Mouse (Mus musculus): Measurements from ENCODE around the gene Sytl1. TPM values are rescaled to one million over a fixed set of nuclear protein-coding genes. Genes with fewer than 3 reads are reported as not detected.

Gene Sytl1
- total RNA-seq, 1 experiment = 2.0 TPM

GRCm38 (mm10) chr4:133265297-133265696 is 2.4 kb upstream of the Sytl1 start:
- no peak overlapping the region for H3K4me3 ChIP-seq (ENCODE audit: insufficient read depth in 1 of 2, low read depth in 1 of 2, low read length in 2 of 2, poor library complexity in 1 of 2, severe bottlenecking in 1 of 2)
- H3K4me1 ChIP-seq (ENCODE audit: control insufficient read depth in 2 of 2, insufficient read depth in 2 of 2, low read length in 2 of 2, poor library complexity in 1 of 2) = peaks cover 0 to 8% of the 10 kb centered on the region in 2 experiments; a peak in 1 of 4 replicates
- H3K27ac ChIP-seq (ENCODE audit: insufficient read depth, low read depth, low read length, poor library complexity, severe bottlenecking) = no peak overlapping the region
- H3K9me3 ChIP-seq (ENCODE audit: control insufficient read depth, insufficient read depth, low read depth, low read length) = no peaks in the 10 kb centered on the region
- no peak overlapping the region for H3K9ac ChIP-seq (ENCODE audit: insufficient read depth, low read depth, low read length, poor library complexity, severe bottlenecking)
- in situ Hi-C loops (cut with MboI; ENCODE audit: low sequenced_read_pairs in 2 of 2, unreplicated experiment in 2 of 2) = no loop called here
- TF ChIP-seq MAFK (IDR thresholded peaks at IDR 0.05; ENCODE audit: insufficient read depth, low read depth, low read length) = no peak
- no peak for TF ChIP-seq ZNF384 (IDR thresholded peaks at IDR 0.05; ENCODE audit: low read depth, low read length)
- no peak for TF ChIP-seq HCFC1 (IDR thresholded peaks at IDR 0.05; ENCODE audit: borderline replicate concordance, insufficient read depth, low read length)
- no peak for TF ChIP-seq CHD2 (IDR thresholded peaks at IDR 0.05; ENCODE audit: low read depth, low read length)
- TF ChIP-seq ZC3H11A (IDR thresholded peaks at IDR 0.05; ENCODE audit: borderline replicate concordance, low read depth, low read length) = no peak
- DNase-seq (ENCODE audit: low read depth, low spot score) = no peak
- peaks cover 38% of the 10 kb centered on the region for H3K36me3 ChIP-seq (ENCODE audit: control insufficient read depth, insufficient read depth, low read length, poor library complexity, severe bottlenecking)

GRCm38 (mm10) chr4:133264559-133264958 is 1.6 kb upstream of the Sytl1 start:
- no peak overlapping the region for H3K4me3 ChIP-seq (ENCODE audit: insufficient read depth in 1 of 2, low read depth in 1 of 2, low read length in 2 of 2, poor library complexity in 1 of 2, severe bottlenecking in 1 of 2)
- H3K36me3 ChIP-seq (ENCODE audit: control insufficient read depth, insufficient read depth, low read length, poor library complexity, severe bottlenecking) = peaks cover 37% of the 10 kb centered on the region
- in situ Hi-C loops (cut with MboI; ENCODE audit: low sequenced_read_pairs in 2 of 2, unreplicated experiment in 2 of 2) = no loop called here

GRCm38 (mm10) chr4:133263756-133264155 is 843 bp upstream of the Sytl1 start:
- Histone ChIP-seq H3K4me3 (ENCODE audit: insufficient read depth in 1 of 2, low read depth in 1 of 2, low read length in 2 of 2, poor library complexity in 1 of 2, severe bottlenecking in 1 of 2) (no peak overlapping the region), H3K9me3 (ENCODE audit: control insufficient read depth, insufficient read depth, low read depth, low read length) (no peaks in the 10 kb centered on the region), H3K36me3 (ENCODE audit: control insufficient read depth, insufficient read depth, low read length, poor library complexity, severe bottlenecking) (peaks cover 29% of the 10 kb centered on the region), H3K27ac (ENCODE audit: insufficient read depth, low read depth, low read length, poor library complexity, severe bottlenecking) (no peak overlapping the region), H3K4me1 (ENCODE audit: control insufficient read depth in 2 of 2, insufficient read depth in 2 of 2, low read length in 2 of 2, poor library complexity in 1 of 2) (peaks cover 0 to 8% of the 10 kb centered on the region in 2 experiments; a peak in 1 of 4 replicates), H3K9ac (ENCODE audit: insufficient read depth, low read depth, low read length, poor library complexity, severe bottlenecking) (no peak overlapping the region)
- TF ChIP-seq CHD2 (IDR thresholded peaks at IDR 0.05; ENCODE audit: low read depth, low read length) (no peak), MAFK (IDR thresholded peaks at IDR 0.05; ENCODE audit: insufficient read depth, low read depth, low read length) (peak; percentile 12; the same call in 1 of the 2 replicates)
- in situ Hi-C loops (cut with MboI; ENCODE audit: low sequenced_read_pairs in 2 of 2, unreplicated experiment in 2 of 2) = no loop called here
- no peak for DNase-seq (ENCODE audit: low read depth, low spot score)

More at GRCm38 (mm10) chr4:133264559-133264958, 1.6 kb upstream of the Sytl1 start:
- DNase-seq (ENCODE audit: low read depth, low spot score) = no peak
- Histone ChIP-seq H3K9me3 (ENCODE audit: control insufficient read depth, insufficient read depth, low read depth, low read length) (no peaks in the 10 kb centered on the region), H3K27ac (ENCODE audit: insufficient read depth, low read depth, low read length, poor library complexity, severe bottlenecking) (no peak overlapping the region), H3K4me1 (ENCODE audit: control insufficient read depth in 2 of 2, insufficient read depth in 2 of 2, low read length in 2 of 2, poor library complexity in 1 of 2) (peaks cover 0 to 8% of the 10 kb centered on the region in 2 experiments; a peak in 1 of 4 replicates), H3K9ac (ENCODE audit: insufficient read depth, low read depth, low read length, poor library complexity, severe bottlenecking) (no peak overlapping the region)
- TF ChIP-seq HCFC1 (IDR thresholded peaks at IDR 0.05; ENCODE audit: borderline replicate concordance, insufficient read depth, low read length) (no peak), ZNF384 (IDR thresholded peaks at IDR 0.05; ENCODE audit: low read depth, low read length) (no peak), ZC3H11A (IDR thresholded peaks at IDR 0.05; ENCODE audit: borderline replicate concordance, low read depth, low read length) (no peak), MAFK (IDR thresholded peaks at IDR 0.05; ENCODE audit: insufficient read depth, low read depth, low read length) (no peak), CHD2 (IDR thresholded peaks at IDR 0.05; ENCODE audit: low read depth, low read length) (no peak)

GRCm38 (mm10) chr4:133262375-133262765 is 543 bp downstream of the Sytl1 start:
- Histone ChIP-seq H3K9ac (ENCODE audit: insufficient read depth, low read depth, low read length, poor library complexity, severe bottlenecking) (0 out of 2 replicates have a peak overlapping the region, but pooled peaks have one; percentile 18), H3K27ac (ENCODE audit: insufficient read depth, low read depth, low read length, poor library complexity, severe bottlenecking) (no peak overlapping the region), H3K36me3 (ENCODE audit: control insufficient read depth, insufficient read depth, low read length, poor library complexity, severe bottlenecking) (peaks cover 17% of the 10 kb centered on the region), H3K4me1 (ENCODE audit: control insufficient read depth in 2 of 2, insufficient read depth in 2 of 2, low read length in 2 of 2, poor library complexity in 1 of 2) (peaks cover 0 to 15% of the 10 kb centered on the region in 2 experiments; a peak in 1 of 4 replicates), H3K4me3 (ENCODE audit: insufficient read depth in 1 of 2, low read depth in 1 of 2, low read length in 2 of 2, poor library complexity in 1 of 2, severe bottlenecking in 1 of 2) (no peak overlapping the region; a peak in 1 of 4 replicates), H3K9me3 (ENCODE audit: control insufficient read depth, insufficient read depth, low read depth, low read length) (no peaks in the 10 kb centered on the region)
- DNase-seq (ENCODE audit: low read depth, low spot score) = no peak
- in situ Hi-C loops (cut with MboI; ENCODE audit: low sequenced_read_pairs in 2 of 2, unreplicated experiment in 2 of 2) = no loop called here
- TF ChIP-seq HCFC1 (IDR thresholded peaks at IDR 0.05; ENCODE audit: borderline replicate concordance, insufficient read depth, low read length) (no peak), ZC3H11A (IDR thresholded peaks at IDR 0.05; ENCODE audit: borderline replicate concordance, low read depth, low read length) (no peak), MAFK (IDR thresholded peaks at IDR 0.05; ENCODE audit: insufficient read depth, low read depth, low read length) (no peak), ZNF384 (IDR thresholded peaks at IDR 0.05; ENCODE audit: low read depth, low read length) (no peak), CHD2 (IDR thresholded peaks at IDR 0.05; ENCODE audit: low read depth, low read length) (no peak)
